Mouse (Mus musculus) left cerebral cortex, adult 2 months (tissue): ENCODE measurements around the gene Grm4. TPM values are rescaled to one million over a fixed set of nuclear protein-coding genes. Genes with fewer than 3 reads are reported as not detected.

Experiments
- DNase-seq, 2 experiments: peaks; one replicate each; pipeline ENCODE4 v3.0.0; 2021 to 2022; ENCODE audit warnings: low spot score in 2 of 2, mixed read lengths in 1 of 2; ENCODE audit errors: extremely low spot score in 1 of 2
- H3K27ac ChIP-seq: fragments of 200-600 bp; 2 replicates; pipeline ENCODE4 v1.8.1; 2022
- H3K4me3 ChIP-seq: fragments of 200-600 bp; 2 replicates; pipeline ENCODE4 v1.8.1; 2022
- CTCF ChIP-seq: fragments of 200-600 bp; IDR thresholded peaks from 2 replicates; pipeline ENCODE4 v1.8.1; 2022; ENCODE audit warnings: antibody characterized with exemption, mild to moderate bottlenecking, moderate library complexity
- intact Hi-C: fragments of 180-260 bp; cut with DNase I; formaldehyde crosslinking; loops from one replicate; pipeline ENCODE4 v1.15.1; 2025
- total RNA-seq, 2 experiments: library from RNA; stranded (reverse); gene quantifications; 2 replicates each; pipeline ENCODE4 v1.2.3; 2021

Gene Grm4
- total RNA-seq, 2 experiments from 2014 or later = 19.9 to 29.7 TPM

DNA sequence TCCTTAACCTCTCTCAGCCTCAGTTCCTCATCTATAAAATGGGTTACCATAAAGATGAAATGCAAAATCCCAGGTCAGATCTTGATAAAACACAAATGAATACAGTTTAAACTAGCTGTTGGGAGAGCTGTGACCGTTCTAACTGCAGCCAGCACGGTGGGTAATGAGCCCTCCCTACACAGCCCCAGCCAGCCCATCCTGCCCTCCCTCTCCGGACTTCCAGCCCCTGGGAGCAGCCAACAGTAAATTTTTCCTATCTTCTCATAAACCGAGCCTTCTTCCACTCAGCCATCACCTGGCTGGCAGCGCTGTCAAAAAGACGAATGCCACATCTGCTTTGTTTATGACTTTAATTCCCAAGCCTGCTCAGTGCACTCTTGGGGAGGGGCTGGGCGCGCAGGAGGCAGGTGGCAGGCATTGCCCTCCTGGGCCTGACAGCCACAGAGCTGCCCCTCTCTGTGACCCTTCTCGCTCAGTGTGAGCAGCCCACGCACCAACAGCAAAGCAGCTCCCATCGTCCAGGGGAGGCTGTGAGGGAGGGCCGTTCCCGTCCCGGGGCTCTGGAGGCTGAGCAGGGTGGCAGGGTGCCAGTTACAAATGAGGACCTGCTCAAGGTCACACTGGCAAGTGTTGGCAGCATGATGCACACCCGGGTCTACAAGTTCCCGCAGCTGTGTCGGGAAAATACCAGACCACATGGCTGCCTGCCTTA lies 75.7 kb downstream of the Grm4 start:
- intact Hi-C loops = no loop called here
- no peak for TF ChIP-seq CTCF
- no peak for DNase-seq
- no peak overlapping the region for H3K4me3 ChIP-seq
- no peak overlapping the region for H3K27ac ChIP-seq

DNA sequence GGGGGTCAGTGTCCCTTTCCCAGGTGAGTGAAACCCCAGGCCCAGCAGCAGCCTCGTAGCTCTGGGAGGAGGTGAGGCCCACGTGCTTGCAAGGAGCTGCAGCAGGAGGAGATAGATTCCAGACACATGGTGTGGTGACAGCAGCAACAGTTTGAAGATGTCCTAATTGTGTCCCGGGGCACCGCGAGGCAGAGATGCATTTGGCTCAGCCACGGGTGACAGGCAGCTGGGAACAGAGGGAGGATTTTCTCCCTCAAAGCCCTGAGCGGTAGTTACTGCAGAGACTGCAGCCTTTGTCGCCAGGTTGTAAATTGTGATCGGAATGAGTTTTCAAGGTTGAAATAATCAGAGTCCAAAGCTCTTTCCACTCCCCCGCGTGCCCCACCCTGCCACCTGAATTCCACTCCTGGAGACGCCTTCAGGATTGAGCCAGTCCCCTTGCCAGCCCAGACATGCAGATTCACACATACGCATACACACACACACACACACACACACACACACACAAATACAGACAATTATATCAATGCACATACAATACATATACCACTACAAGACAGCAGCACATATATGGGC lies 78.6 kb downstream of the Grm4 start:
- no peak for TF ChIP-seq CTCF
- Histone ChIP-seq H3K27ac (no peak overlapping the region), H3K4me3 (no peak overlapping the region)
- intact Hi-C loops = no loop called here
- DNase-seq = no peak

- DNase-seq = no peak
- H3K4me3 ChIP-seq = no peak overlapping the region
- H3K27ac ChIP-seq = no peak overlapping the region
- TF ChIP-seq CTCF = no peak
- intact Hi-C loops = no loop called here
Measured at GRCm38 (mm10) chr17:27441778-27442177, 79.4 kb downstream of the Grm4 start.

DNA sequence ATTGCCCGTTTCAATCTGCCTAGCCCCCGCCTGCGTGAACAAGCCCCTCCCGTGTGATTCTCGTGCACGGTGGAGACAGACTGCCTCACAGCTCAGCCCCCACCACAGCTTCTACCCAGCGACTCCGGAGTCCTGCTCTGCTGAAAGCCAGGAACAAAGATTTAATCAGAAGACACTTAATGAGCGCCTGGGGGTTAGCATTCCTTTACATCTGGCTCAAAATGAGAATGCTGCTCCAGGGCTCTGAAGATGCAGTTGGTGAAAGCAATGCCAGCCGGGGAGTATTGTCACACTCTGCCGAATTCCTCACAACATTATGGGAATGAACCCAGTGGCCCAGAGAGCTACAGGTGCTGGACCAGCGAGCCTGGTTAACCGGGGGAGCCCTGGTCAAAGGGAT lies 85.4 kb downstream of the Grm4 start:
- intact Hi-C loops = no loop called here
- Histone ChIP-seq H3K27ac (no peak overlapping the region), H3K4me3 (no peak overlapping the region)
- no peak for TF ChIP-seq CTCF
- DNase-seq = no peak

GRCm38 (mm10) chr17:27435225-27435624 lies 86.0 kb downstream of the Grm4 start:
- H3K4me3 ChIP-seq = no peak overlapping the region
- TF ChIP-seq CTCF = no peak
- intact Hi-C loops = no loop called here
- no peak for DNase-seq
- no peak overlapping the region for H3K27ac ChIP-seq

GRCm38 (mm10) chr17:27434066-27434465 lies 87.1 kb downstream of the Grm4 start:
- intact Hi-C loops = no loop called here
- no peak for DNase-seq
- no peak overlapping the region for H3K27ac ChIP-seq
- TF ChIP-seq CTCF = no peak
- H3K4me3 ChIP-seq = no peak overlapping the region

DNA sequence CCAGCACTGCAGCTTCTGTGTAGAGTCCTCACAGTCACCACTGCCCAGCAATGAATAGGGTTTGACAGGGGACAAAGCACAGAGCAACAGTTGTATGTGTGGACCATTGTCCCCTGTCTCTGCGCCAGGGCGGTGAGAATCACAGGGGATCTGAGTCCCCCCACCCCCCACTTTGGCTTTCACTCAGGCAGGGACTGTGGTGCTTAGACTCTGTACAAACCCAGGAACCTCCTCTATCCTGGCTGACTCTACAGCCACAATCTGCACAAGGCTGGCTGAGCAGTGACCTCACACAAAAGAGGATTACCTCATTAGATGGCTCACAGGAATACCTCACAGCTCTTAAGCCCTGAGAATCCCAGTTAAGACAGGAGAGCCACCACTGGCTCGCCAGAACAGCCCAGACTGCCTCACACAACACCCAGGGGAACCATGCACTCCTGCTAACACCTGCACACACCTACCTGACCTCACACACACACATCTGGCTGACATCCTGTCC lies 88.0 kb downstream of the Grm4 start:
- no peak for DNase-seq
- no peak overlapping the region for H3K4me3 ChIP-seq
- TF ChIP-seq CTCF = no peak
- intact Hi-C loops = no loop called here
- H3K27ac ChIP-seq = no peak overlapping the region

GRCm38 (mm10) chr17:27432145-27432650 lies 89.0 kb downstream of the Grm4 start:
- Histone ChIP-seq H3K27ac (no peak overlapping the region), H3K4me3 (no peak overlapping the region)
- no peak for DNase-seq
- intact Hi-C loops = no loop called here
- no peak for TF ChIP-seq CTCF

DNA sequence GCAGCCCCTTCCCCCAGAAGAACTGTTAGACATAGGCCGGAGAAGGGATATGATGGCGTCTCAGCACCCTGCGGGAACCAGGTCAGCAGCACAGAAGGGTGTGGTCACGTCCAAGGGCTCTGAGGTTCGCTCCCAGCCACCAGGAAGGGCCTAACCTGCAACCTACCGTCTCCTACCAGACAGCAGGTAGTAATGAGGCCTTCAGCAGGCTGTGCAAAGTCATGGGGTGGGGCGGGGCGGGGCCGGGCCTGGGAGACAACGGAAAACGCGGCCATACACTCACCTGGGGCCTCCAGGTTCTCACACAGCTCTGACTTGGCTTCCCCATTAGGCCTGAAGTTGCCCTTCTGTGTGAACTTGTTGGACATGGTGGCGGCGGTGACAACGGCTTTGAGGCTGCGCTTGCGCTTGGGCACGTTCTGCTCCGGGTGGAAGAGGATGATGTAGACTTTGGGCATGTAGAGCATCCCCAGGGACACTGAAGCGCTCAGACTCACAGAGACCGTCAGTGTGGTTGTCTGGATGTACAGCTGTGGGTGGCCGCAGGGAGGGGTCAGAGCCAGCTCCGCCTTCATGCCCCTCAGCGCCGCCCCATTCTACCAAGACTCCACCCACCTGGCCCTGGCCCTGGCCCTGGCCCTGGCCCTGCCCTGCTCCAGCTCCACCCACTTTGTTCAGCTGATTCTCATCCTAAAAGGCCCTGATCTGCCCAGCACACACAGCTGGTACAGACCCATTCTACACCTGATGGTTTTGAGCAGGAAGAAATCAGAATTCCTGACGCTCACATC lies 90.0 kb downstream of the Grm4 start:
- intact Hi-C loops = no loop called here
- no peak overlapping the region for H3K4me3 ChIP-seq
- no peak for DNase-seq
- no peak for TF ChIP-seq CTCF
- H3K27ac ChIP-seq = no peak overlapping the region

GRCm38 (mm10) chr17:27429757-27430156 lies 91.4 kb downstream of the Grm4 start:
- no peak for TF ChIP-seq CTCF
- intact Hi-C loops = no loop called here
- Histone ChIP-seq H3K4me3 (no peak overlapping the region), H3K27ac (no peak overlapping the region)
- DNase-seq = no peak

DNA sequence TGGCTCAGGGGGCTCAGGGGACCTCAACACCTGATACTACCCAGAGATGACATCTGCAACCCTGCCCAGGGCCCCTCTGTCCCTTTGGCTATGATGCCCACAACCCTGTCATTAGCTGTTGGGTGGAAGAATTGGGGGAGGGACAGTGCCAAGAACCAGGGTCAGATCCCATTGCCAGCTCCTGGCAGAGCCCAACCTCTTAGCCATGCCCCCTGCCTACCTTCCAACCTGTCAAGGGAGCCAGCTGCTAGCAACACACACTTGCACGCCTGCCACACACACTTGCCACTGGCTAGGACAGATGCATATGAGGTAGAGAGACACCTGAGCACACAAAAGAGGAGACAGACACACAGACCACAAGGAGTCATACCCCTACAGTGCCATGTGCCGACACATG lies 96.2 kb downstream of the Grm4 start:
- intact Hi-C loops = no loop called here
- Histone ChIP-seq H3K4me3 (no peak overlapping the region), H3K27ac (no peak overlapping the region)
- no peak for DNase-seq
- TF ChIP-seq CTCF = no peak

GRCm38 (mm10) chr17:27424356-27424755 lies 96.8 kb downstream of the Grm4 start:
- intact Hi-C loops = no loop called here
- no peak for DNase-seq
- Histone ChIP-seq H3K4me3 (no peak overlapping the region), H3K27ac (no peak overlapping the region)
- no peak for TF ChIP-seq CTCF
